Mouse (Mus musculus) adrenal gland, postnatal 10 days (tissue): Measurements from ENCODE around the gene Smoc1. TPM values are rescaled to one million over a fixed set of nuclear protein-coding genes. Genes with fewer than 3 reads are reported as not detected.

ENCODE experiments used
- DNase-seq: peaks from one replicate; pipeline ENCODE4 v3.0.0; 2021; ENCODE audit warnings: mixed read lengths
- long read RNA-seq, 2 experiments: library from polyadenylated mRNA; stranded (forward); transcript quantifications; one replicate each; pipeline ENCODE4 v2.0.0; 2021
- total RNA-seq, 2 experiments: library from RNA; stranded (reverse); gene quantifications; 2 replicates each; pipeline ENCODE4 v1.2.3; 2021

Smoc1 gene
- total RNA-seq: 10 to 100 TPM; 39.9 to 43.5 TPM
- long read RNA-seq, experiment 1, partial matches to known transcripts: 17 of 19 reads
- long read RNA-seq, experiment 1, other reads (novel, unspliced or antisense): 0 of 19 reads
- long read RNA-seq, experiment 2, partial matches to known transcripts: 3 of 6 reads
- long read RNA-seq, experiment 2, other reads (novel, unspliced or antisense): 0 of 6 reads

GRCm38 (mm10) chr12:81026277-81026994, at the start of gene Smoc1:
TSS of gene Smoc1 (plus strand) at chr12:81026808.
- DNase-seq: peak; percentile 91

DNA sequence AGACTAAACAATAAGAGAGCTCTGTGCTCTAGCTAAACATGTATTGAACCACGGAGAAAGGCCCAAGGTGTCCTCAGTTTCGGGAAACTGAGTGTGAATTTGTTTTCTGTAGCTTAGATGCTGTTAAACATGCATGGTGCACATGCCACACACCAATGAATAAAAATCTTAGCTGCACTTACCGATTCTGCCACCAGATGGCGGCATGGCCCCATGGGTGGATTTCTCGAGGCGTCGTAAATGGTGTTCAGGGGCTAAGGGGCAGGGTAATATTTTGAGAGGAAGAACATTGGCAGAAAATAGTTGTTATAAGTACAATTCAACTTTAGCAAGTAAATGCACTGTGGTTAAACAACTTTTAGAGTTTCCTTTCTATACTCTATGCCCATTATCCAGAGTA, 44.3 kb upstream of the Smoc1 start:
- DNase-seq: peak; percentile 85

- no peak for DNase-seq
Measured at GRCm38 (mm10) chr12:80983695-80984094, 42.9 kb upstream of the Smoc1 start.

GRCm38 (mm10) chr12:80986628-80987027, 40.0 kb upstream of the Smoc1 start:
- DNase-seq: no peak

DNA sequence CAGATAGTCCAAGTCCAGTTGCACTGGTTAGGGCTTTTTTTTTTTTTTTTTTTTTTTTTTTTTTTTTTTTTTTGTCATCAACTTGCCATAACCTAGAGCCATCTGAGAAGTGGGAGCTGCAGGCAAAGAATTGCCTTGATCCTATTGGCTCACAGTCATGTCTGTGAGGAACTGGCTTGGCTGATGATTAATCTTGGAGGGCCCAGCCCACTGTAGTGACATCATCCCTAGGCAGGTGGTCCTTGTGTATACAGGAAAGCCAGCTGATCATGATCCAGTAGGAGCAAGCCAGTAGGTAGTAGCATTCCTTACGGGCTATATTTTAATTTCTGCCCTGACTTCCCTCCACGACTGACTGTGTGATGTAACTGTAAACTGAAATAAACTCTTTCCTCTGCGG, 38.3 kb upstream of the Smoc1 start:
- DNase-seq: no peak

DNA sequence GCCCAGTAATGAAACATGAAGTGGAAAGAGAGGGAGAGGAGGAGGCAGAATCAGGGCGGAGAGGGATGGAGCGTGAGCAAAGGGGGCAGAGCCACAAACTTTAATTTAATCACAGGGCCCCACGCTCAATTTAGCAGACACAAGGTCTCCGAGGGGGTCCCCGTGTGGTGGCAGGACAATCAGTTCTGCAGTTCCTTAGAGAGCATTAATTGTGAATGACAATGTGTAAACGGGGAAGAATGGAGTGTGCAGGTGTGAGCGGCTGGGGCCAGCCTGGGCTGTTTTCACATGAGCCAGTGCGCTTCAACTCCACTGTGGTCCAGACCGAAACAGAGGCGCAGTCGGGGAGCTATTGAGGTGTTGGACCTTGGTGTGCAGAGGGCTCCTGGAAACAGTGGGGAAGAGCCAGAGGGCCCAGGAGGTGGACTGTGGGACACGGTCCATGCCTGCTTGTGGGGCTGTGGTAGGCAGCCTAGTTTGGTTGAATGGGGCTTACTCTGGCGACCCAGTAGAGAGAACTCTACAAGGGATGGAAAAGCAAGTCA, 35.6 kb upstream of the Smoc1 start:
- DNase-seq: no peak

- no peak for DNase-seq
Measured at GRCm38 (mm10) chr12:80991806-80992205, 34.8 kb upstream of the Smoc1 start.

DNA sequence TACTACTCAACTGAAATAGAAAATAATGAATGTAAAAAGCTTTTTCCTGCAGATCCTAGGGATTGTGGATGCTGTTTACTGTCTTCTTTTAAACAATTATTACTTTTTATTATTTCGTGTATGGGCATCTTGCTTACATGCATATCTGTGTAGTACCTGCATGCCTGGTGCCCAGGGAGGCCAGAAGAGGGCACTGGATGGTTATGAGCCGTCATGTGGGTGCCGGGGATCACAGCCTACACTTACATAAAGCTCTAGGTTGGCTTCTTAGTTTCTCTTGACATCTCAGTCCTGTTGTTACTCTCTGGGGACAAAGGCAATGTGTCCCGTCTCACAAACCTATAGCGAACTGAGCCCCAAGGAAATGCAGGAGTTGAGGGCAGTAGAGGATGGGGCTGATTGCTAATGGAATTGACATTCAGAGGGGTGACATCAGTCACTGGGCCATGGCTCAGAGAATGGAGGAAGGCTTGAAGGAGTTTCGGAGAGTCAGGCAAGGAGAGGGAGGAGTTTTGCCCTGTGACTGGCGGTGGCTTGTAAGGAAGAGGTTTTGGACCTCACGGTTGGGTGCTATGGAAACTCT, 34.0 kb upstream of the Smoc1 start:
- peak; percentile 47 for DNase-seq

- no peak for DNase-seq
Measured at GRCm38 (mm10) chr12:80993773-80994172, 32.8 kb upstream of the Smoc1 start.

DNA sequence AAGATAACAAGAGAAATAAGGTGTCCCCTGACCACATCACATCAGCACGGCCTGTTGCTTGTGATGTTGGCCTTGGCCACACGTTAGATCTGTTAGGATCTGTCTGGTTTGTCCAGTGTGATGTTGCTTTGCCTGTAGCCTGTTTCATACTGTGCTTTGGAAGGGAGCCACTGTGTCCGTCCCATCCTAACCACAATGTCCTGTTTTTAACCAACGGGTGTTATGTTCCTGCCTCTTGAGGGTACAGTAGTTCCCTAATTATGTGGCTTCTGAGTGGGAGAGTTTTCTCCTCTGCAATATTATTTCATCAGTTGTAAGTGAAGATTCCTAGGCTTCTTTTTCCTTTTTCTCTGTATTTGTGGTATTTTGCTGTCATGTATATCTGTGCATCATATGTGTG, 31.3 kb upstream of the Smoc1 start:
- no peak for DNase-seq

GRCm38 (mm10) chr12:80997652-80998051, 29.0 kb upstream of the Smoc1 start:
- no peak for DNase-seq

DNA sequence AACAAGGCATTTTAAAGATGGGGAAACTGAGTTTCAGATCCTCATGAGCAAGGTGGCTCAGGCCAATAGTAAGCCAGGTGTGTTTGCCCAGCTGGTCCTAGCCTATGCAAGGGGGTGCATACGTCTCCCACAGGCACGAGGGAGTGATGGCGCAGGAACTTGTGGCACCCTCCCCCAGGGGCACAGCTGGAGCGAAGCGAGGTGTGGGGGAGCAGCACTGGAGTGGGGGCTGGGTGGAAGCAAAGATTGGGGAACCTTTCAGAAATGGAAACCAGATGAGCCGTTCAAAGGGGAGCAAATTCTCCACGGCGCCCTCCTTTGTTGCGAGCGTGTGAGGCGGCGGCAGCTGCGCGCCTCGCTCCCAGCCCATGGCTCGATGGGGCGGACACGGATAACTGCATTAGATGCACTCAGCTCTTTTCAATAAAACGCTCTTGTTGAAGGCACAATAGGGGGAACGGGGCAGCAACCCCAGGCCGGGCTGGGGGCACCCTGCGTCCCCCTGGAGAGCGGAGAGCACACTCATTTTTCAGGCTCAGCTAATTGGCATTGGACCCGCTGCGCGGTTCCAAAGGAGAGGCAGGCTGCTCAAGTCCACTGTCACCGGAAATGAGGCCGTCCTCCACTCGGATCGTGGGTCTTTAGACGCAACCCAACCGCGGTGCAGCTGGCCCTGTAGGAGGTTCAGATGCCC, 27.9 kb upstream of the Smoc1 start:
- DNase-seq: no peak

- no peak for DNase-seq
Measured at GRCm38 (mm10) chr12:81000924-81001323, 25.7 kb upstream of the Smoc1 start.

- no peak for DNase-seq
Measured at GRCm38 (mm10) chr12:81002841-81003635, 23.6 kb upstream of the Smoc1 start.

GRCm38 (mm10) chr12:81009813-81010212, 16.8 kb upstream of the Smoc1 start:
- DNase-seq: no peak

GRCm38 (mm10) chr12:81011994-81012393, 14.6 kb upstream of the Smoc1 start:
- no peak for DNase-seq

DNA sequence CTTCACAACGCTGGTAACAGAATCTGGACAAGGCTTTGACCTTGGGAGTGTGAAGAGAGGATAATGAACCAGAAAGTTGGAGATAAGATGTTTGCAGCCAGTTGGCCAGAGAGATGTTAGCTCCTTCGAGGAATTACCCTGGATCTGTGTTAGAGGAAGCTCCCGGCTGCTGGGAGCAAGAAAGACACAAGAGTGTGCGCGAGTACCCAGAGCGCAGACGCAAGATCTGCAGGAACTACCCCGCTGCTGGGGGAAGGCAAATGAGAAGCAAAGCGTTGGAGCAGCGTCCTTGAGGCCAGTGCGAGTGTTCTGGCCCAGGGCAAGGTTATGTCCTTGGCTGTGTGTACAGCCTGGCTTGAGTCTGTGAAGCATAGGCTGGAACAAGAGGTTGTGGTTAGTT, 13.1 kb upstream of the Smoc1 start:
- peak; percentile 53 for DNase-seq

GRCm38 (mm10) chr12:81017624-81018023, 9.0 kb upstream of the Smoc1 start:
- DNase-seq: no peak

DNA sequence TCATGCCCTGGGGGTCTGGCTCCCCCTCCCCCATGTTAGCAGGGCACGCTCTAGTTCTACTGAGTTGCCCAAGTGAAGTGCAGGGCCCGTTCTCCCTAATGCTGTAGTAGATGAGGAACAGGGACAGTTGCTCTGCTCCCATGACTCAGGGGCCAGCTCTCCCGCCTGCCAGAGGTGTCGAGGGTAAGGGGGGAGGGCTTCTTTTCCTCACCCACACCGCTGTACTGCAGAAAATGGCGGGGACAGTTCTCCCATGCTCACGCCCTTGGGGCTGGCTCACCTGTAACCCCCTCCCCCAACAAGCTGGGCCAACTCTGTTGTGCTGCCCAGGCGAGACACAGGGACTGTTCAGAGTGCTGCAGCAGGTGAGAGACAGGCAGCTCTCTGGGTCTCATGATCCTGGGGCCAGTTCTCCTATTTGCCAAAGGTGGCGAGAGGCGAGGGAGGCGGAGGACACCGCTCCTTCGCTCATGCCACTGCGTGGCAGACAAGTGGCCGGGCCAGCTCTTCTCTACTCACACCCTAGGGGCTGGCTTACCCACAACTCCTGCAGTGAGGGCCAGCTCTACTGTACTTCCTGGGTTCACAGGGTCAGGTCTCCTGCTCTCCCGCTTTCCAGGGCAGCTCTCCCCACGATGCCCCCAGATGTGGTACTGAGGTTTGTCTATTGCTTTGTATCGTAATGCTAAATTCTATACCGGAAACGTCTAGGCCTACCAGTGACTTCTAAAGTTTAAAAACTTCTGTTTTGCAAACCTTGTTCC, 7.9 kb upstream of the Smoc1 start:
- DNase-seq: no peak

DNA sequence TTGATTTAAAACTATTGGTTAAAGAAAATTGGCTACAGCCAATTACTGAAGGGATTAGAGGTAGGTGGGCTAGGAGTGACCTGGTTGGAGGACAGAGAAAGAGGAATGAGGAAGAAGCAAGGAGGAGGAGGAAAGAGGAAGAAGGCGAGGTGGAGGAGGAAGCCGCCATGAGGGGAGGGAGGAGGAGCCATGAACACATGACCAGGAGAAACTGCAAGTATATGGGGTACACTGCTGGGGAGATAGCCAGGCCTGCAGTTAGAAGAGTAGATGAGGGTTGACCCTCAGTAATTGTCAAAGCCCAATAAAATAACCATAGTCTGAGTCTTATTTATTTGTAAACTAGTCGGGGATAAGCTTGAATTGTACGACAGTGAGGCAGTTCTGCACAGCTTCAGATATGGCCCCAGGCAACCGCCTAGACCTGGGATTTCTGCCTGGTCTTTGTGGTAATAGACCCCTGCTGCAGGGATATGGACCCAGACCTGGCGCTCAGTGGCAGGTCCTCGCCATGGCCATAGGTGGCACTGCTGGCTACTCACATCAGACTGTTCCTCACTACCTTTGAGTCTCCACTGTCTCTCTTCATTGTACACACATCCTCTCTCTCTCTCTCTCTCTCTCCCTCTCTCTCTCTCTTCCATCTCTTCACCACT, 7.2 kb upstream of the Smoc1 start:
- DNase-seq: no peak

- peak; percentile 55 for DNase-seq
Measured at GRCm38 (mm10) chr12:81024407-81024806, 2.2 kb upstream of the Smoc1 start.
